Mouse (Mus musculus): ENCODE data around the gene Shisal1.

DNA sequence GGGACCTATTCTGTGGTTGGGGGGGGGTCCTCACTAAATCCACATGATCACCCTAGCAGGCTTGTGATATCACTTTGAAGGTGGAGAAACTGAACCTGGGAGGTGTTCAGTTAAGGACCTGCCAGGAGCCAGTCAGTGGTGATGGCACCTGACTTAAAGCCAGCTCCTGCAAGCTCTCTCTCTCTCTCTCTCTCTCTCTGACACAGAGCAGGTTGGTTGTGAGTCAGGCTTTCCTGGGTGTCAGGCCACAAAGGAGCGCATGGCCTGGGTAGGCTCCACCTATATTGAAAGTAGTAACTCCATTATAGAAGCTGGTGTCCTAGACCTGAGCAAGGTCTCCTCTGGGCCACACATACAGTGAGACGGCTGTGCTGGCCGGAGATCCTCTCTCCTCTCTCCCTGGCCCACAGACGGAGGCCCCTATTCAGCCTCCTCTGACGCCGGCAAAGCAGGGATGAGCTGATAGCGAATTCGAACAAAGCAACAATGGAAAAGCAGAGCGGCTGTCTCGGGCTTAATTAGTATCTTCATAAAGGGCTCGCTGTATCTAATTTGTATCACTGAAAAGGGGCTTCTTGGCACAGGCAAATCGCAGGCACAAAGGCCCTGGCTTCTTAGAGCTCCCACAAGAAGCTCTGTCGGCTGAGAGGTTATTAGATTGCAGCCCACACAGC lies 29.2 kb downstream of the Shisal1 start:
- TF ChIP-seq CTCF (conservative IDR thresholded peaks at IDR 0.05; ENCODE audit: insufficient read depth, insufficient read length, low read depth, low read length) (no peak), POLR2A (IDR thresholded peaks at IDR 0.05; ENCODE audit: low read depth, low read length) (no peak)
